Mouse (Mus musculus) limb, embryonic 10.5 days (tissue): Measurements from ENCODE around the gene Gng10. TPM values are rescaled to one million over a fixed set of nuclear protein-coding genes. Genes with fewer than 3 reads are reported as not detected.

ENCODE experiments used
- DNase-seq: peaks from one replicate; pipeline ENCODE4 v3.0.0-alpha.2; 2017; ENCODE audit warnings: low spot score
- H3K27ac ChIP-seq: fragments of 300-500 bp; sonication (generic); 2 replicates; pipeline ENCODE4 v1.5.1; 2016; ENCODE audit warnings: mild to moderate bottlenecking
- H3K27me3 ChIP-seq: fragments of 300-500 bp; sonication (generic); 2 replicates; pipeline ENCODE4 v1.6.1; 2016; ENCODE audit warnings: low read depth, mild to moderate bottlenecking; ENCODE audit not compliant: poor library complexity, severe bottlenecking
- H3K36me3 ChIP-seq: fragments of 300-500 bp; sonication (generic); 2 replicates; pipeline ENCODE4 v1.6.1; 2016; ENCODE audit warnings: mild to moderate bottlenecking, moderate library complexity
- H3K4me1 ChIP-seq: fragments of 300-500 bp; sonication (generic); 2 replicates; pipeline ENCODE4 v1.6.1; 2016
- H3K4me3 ChIP-seq: fragments of 300-500 bp; sonication (generic); 2 replicates; pipeline ENCODE4 v1.5.1; 2016; ENCODE audit warnings: mild to moderate bottlenecking, moderate library complexity
- H3K9me3 ChIP-seq: fragments of 300-500 bp; sonication (generic); replicated peaks from 2 replicates; pipeline ENCODE4 v1.6.1; 2016; ENCODE audit warnings: mild to moderate bottlenecking
- WGBS: fragments of 180-500 bp; shearing (Covaris S2); methylation state at CpG from one replicate; pipeline ENCODE4 v1.1.7; 2016; 5-methylcytosine and 5-hydroxymethylcytosine counted together
- polyA plus RNA-seq: library from polyadenylated mRNA; unstranded; fragments of >200 nt; fragmentation: Nextera tagmentation; extraction: Ambion mirVana; gene quantifications from 2 replicates; pipeline ENCODE4 v1.2.1, GENCODE M21; 2016

Gng10 gene
- polyA plus RNA-seq, 1 experiment from 2014 or later = 96.4 TPM

DNA sequence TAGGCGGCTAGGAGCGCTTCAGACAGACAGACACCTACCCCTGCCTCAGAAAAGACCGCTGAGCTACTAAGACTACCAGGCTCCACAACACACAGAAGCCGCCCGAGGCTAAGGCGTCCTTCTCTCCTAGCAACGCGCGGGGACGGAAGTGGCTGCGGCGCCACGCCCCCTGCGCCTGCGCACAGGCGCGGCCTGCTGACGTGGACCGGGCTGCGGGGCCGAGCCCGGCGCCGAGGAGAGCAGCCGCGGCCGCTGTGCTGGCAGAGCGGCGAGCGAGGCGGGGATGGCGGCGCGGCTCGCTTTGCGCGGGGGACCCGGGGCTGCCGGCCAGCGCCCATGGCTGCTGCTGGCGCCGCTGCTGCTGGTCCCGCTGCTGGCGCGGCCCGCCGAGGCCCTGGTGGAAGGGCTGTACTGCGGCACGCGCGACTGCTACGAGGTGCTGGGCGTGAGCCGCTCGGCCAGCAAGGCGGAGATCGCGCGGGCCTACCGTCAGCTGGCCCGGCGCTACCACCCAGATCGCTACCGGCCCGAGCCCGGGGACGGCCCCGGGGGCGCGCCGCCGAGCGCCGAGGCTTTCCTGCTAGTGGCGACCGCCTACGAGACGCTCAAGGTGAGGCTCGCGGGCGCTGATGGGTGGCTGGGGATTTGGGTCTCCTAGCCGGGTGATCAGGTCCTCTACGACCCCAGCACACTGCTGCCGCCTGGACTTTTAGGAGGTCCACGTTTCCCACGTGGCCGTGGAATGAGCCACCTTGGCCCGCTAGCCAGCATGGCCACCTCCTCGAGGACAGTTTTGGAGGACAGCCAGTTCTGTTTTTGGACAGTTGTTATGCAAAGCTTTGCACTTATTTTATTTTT lies 31.7 kb upstream of the Gng10 start, which contains the start of gene Gm20503:
Gene Gm20503, plus strand, starts transcription at position 263 of the 858 bp plus-strand sequence.
- Histone ChIP-seq H3K36me3 (no peaks in the 10 kb centered on the region), H3K4me1 (peaks cover 36% of the 10 kb centered on the region), H3K27me3 (no peaks in the 10 kb centered on the region), H3K27ac (peak within 1 kb of the TSS; percentile 92), H3K4me3 (peak within 1 kb of the TSS; percentile 85), H3K9me3 (no peaks in the 10 kb centered on the region)
- under 1% methylated on average over 89 of the region's 89 CpGs for WGBS
- peak; percentile 94 for DNase-seq

- DNase-seq = no peak
- WGBS = 44% methylated on average over 7 of the region's 7 CpGs
- H3K36me3 ChIP-seq = no peaks in the 10 kb centered on the region
- H3K27me3 ChIP-seq = no peaks in the 10 kb centered on the region
- peak overlapping the region; percentile 85 for H3K4me3 ChIP-seq
- peak overlapping the region; percentile 92; the same call in 1 of the 2 replicates for H3K27ac ChIP-seq
- peaks cover 36% of the 10 kb centered on the region for H3K4me1 ChIP-seq
- no peaks in the 10 kb centered on the region for H3K9me3 ChIP-seq
Observed at GRCm38 (mm10) chr4:59003806-59004200, 31.1 kb upstream of the Gng10 start.

GRCm38 (mm10) chr4:59006211-59006610 lies 28.7 kb upstream of the Gng10 start:
- 62% methylated on average over 8 of the region's 8 CpGs for WGBS
- H3K4me3 ChIP-seq = no peak overlapping the region
- DNase-seq = no peak

GRCm38 (mm10) chr4:59007016-59007415 lies 27.9 kb upstream of the Gng10 start:
- Histone ChIP-seq H3K4me1 (peaks cover 36% of the 10 kb centered on the region), H3K4me3 (no peak overlapping the region), H3K27me3 (no peaks in the 10 kb centered on the region), H3K27ac (no peak overlapping the region), H3K36me3 (no peaks in the 10 kb centered on the region), H3K9me3 (no peaks in the 10 kb centered on the region)
- DNase-seq = no peak
- WGBS = 88% methylated on average over 6 of the region's 6 CpGs

More at GRCm38 (mm10) chr4:59006211-59006610, 28.7 kb upstream of the Gng10 start:
- H3K27ac ChIP-seq = no peak overlapping the region
- no peaks in the 10 kb centered on the region for H3K9me3 ChIP-seq
- peaks cover 36% of the 10 kb centered on the region for H3K4me1 ChIP-seq
- no peaks in the 10 kb centered on the region for H3K27me3 ChIP-seq
- H3K36me3 ChIP-seq = no peaks in the 10 kb centered on the region

DNA sequence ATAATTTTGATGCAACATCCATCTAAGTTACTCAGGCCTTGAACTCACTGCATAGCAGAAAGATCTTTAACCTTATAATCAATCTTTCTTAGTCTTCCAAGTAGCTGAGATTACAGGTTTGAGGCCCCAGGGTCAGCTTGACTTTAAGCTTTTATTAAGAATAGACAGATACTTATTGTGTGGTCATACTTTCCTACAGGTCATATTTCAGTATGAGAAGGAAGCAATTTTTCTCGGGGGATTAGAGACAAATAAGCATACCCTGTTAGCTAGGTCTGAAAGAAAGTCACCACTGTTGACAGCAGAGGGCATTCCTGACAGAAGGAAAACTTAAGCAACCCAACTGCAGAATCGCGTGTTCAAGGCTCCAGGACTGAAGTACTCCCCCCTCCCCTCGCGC lies 26.9 kb upstream of the Gng10 start:
- 84% methylated on average over 5 of the region's 5 CpGs for WGBS
- H3K4me1 ChIP-seq = peaks cover 30% of the 10 kb centered on the region
- no peaks in the 10 kb centered on the region for H3K9me3 ChIP-seq

DNA sequence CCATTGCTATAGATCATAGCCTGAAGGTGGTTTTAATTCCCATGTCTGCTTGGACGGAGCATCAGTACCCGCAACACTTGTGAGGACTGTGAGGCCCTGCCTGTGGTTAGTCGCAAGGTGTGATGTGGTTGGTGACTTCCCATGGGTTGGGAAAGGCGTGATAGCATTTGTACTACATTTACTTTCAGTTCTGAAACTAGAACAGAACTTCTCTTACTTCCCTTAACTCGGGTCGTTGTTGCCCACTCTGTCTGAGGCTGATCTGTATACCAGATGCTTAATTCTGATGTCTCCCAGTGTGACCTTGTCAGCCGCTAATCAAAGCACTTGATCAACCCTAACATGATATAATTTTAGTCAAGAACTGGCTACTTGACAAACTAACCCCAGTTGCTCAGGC lies 25.7 kb upstream of the Gng10 start:
- 91% methylated on average over 7 of the region's 7 CpGs for WGBS
- no peaks in the 10 kb centered on the region for H3K9me3 ChIP-seq

More for the DNA sequence above, 26.9 kb upstream of the Gng10 start:
- Histone ChIP-seq H3K4me3 (no peak overlapping the region), H3K27me3 (no peaks in the 10 kb centered on the region), H3K27ac (no peak overlapping the region), H3K36me3 (no peaks in the 10 kb centered on the region)
- no peak for DNase-seq

DNA sequence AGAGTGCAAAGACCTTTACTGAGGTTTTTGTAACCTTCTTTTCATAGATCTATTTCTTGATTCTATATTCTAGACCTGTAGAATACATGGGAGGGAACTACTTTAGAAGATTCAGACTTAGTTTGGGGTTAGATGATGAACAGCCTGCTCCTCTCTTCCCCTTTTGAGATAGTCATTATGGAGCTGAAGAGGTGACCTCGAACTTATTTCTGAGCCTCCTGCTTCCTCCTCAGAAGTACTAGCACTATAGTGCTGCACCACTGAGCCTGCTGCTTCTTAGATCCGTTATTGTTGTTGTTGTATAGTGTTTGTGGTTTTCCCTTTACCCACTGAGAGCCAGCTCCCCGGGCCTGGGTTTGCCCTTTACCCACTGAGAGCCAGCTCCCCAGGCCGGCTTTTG lies 25.2 kb upstream of the Gng10 start:
- Histone ChIP-seq H3K4me1 (peaks cover 17% of the 10 kb centered on the region), H3K27me3 (no peaks in the 10 kb centered on the region), H3K36me3 (0 out of 2 replicates have a peak, but pooled peaks cover 8% of the 10 kb centered on the region), H3K9me3 (no peaks in the 10 kb centered on the region), H3K27ac (no peak overlapping the region), H3K4me3 (no peak overlapping the region)
- 85% methylated on average over 4 of the region's 4 CpGs for WGBS
- DNase-seq = no peak

More for the DNA sequence above, 25.7 kb upstream of the Gng10 start:
- H3K4me3 ChIP-seq = no peak overlapping the region
- peaks cover 22% of the 10 kb centered on the region for H3K4me1 ChIP-seq
- 0 out of 2 replicates have a peak, but pooled peaks cover 8% of the 10 kb centered on the region for H3K36me3 ChIP-seq
- DNase-seq = no peak
- no peaks in the 10 kb centered on the region for H3K27me3 ChIP-seq
- no peak overlapping the region for H3K27ac ChIP-seq

GRCm38 (mm10) chr4:59011446-59011845 lies 23.4 kb upstream of the Gng10 start:
- Histone ChIP-seq H3K27ac (no peak overlapping the region), H3K36me3 (0 out of 2 replicates have a peak, but pooled peaks cover 9% of the 10 kb centered on the region), H3K9me3 (no peaks in the 10 kb centered on the region), H3K4me3 (no peak overlapping the region), H3K4me1 (no peaks in the 10 kb centered on the region; the same call in 1 of the 2 replicates), H3K27me3 (no peaks in the 10 kb centered on the region)
- WGBS = 90% methylated on average over 3 of the region's 3 CpGs
- no peak for DNase-seq

GRCm38 (mm10) chr4:59015181-59015580 lies 19.7 kb upstream of the Gng10 start:
- Histone ChIP-seq H3K4me1 (no peaks in the 10 kb centered on the region; the same call in 1 of the 2 replicates), H3K27me3 (no peaks in the 10 kb centered on the region), H3K27ac (no peak overlapping the region), H3K9me3 (no peaks in the 10 kb centered on the region), H3K36me3 (peaks cover 40% of the 10 kb centered on the region), H3K4me3 (no peak overlapping the region)
- WGBS = 93% methylated on average over 3 of the region's 3 CpGs
- DNase-seq = no peak

- H3K27me3 ChIP-seq = no peaks in the 10 kb centered on the region
- H3K27ac ChIP-seq = no peak overlapping the region
- no peak overlapping the region for H3K4me3 ChIP-seq
- H3K4me1 ChIP-seq = no peaks in the 10 kb centered on the region
- H3K36me3 ChIP-seq = peaks cover 56% of the 10 kb centered on the region
- WGBS = 93% methylated on average over 2 of the region's 2 CpGs
- H3K9me3 ChIP-seq = no peaks in the 10 kb centered on the region
- DNase-seq = no peak
Observed at GRCm38 (mm10) chr4:59016922-59017321, 18.0 kb upstream of the Gng10 start.

DNA sequence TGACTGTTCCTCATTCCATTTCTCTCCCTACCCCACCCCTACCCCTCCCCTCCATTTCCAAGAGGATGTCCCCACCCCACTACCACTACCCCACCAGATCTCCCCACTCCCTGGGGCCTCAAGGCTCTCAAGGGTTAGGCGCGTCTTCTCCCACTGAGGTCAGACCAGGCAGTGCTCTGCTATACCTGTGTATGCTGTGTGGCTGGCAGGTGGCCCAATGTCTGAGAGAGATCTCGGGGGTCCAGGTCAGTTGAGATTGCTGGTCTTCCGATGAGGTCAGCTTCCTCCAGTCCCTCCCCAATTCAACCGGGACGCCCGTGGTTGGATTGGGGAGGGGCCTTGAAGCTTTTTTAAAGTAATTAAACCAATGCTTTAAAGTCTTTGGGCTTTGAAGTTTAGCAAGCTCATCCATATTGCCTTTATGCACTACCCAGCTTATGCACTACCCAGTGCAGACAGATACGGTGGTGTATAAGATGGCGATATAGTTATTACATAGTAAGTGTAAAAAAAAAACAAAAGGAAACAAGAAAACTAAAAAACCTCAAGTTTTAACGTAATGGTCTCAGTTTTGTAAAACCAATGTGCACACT lies 467 bp upstream of the Gng10 start:
- H3K4me1 ChIP-seq = peaks cover 10% of the 10 kb centered on the region
- no peaks in the 10 kb centered on the region for H3K27me3 ChIP-seq
- H3K36me3 ChIP-seq = peaks cover 9% of the 10 kb centered on the region
- peak overlapping the region; percentile 90 for H3K4me3 ChIP-seq
- peaks cover 4% of the 10 kb centered on the region; the same call in 1 of the 2 replicates for H3K9me3 ChIP-seq
- DNase-seq = no peak
- peak overlapping the region; percentile 93; the same call in 1 of the 2 replicates for H3K27ac ChIP-seq
- 82% methylated on average over 10 of the region's 10 CpGs for WGBS

DNA sequence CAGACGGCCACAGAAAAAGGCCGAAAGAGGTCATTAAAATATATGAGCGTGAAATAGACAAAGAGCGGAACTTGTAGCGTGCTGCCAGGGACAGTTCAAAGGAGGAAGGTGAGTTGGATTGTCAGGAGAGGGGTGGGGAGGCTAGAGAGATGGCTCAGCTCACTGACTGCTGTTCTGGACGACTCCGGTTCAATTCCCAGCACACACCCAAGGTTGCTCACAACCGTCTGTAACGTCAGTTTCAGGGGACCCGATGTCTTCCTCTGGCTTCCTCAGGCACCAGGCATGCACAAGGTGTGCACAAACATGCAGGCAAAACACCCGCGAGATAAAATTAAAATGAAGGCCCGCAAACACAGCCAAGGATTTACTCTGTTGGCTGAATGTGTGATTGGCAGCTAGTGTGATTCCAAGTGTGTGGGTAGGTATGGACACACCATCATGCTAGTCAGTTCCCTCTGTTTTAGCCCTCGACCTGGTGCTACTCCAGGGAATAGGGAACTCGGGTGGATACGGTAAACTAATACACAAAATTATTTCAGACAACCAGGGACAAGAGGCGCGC lies 980 bp downstream of the Gng10 start:
- Histone ChIP-seq H3K4me1 (peaks cover 10% of the 10 kb centered on the region), H3K4me3 (peak overlapping the region; percentile 90), H3K27me3 (no peaks in the 10 kb centered on the region), H3K36me3 (peaks cover 23% of the 10 kb centered on the region), H3K27ac (peak overlapping the region; percentile 93), H3K9me3 (peaks cover 4% of the 10 kb centered on the region; the same call in 1 of the 2 replicates)
- 63% methylated on average over 18 of the region's 18 CpGs for WGBS
- peak; percentile 42 for DNase-seq
